Mouse (Mus musculus) gastrocnemius, adult 18-20 months (tissue): ENCODE measurements at regions not wholly inside any gene's neighbourhood (a gene's known extent, or its start where the extent isn't known, plus 50 kb on each side); places are given as distances from the start of the nearest gene placed in this dataset.

Experiments used
- DNase-seq: peaks from one replicate; pipeline ENCODE4 v3.0.0; 2021; ENCODE audit warnings: low spot score

DNA sequence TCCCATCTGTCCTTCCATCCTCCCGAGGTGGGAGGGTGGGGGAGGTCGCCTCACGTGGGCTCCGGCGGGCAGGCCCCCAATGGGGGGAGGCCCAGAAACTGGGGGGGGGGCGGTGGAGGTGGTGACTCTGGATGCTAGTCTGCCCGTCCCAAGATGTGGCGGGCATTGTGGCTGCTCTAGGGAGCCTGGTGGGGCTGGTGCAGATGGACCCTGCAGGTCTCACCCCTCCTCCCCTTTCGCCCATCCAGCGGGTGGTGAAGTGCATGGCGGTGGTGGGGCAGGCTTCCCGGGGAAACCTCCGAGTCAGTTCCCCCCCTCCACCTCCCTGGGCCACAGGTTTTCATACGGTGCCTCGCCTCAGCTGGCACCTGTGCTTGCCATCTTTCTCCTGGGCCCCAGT lies 88.6 kb downstream of the Inhba start:
- DNase-seq = no peak

DNA sequence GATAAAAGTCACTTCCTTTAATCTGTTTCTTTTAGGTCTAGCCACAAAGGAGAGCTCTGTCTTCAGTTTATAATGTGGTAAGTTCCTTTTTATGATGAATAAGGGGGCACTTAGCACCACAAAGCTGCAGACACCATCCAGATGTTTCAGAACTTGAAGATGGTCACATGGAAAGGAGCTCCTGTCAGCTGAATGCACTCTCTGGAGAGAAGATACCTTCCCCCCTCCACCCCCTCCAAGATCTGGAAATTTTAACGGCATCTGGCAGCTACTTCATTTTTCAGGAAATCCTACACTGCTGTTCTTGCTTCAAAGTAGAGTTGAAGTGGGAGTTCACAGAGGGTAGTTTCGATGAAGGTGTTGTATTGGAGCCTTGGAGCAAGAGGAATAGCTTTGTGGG lies 103.2 kb downstream of the Inhba start:
- no peak for DNase-seq

DNA sequence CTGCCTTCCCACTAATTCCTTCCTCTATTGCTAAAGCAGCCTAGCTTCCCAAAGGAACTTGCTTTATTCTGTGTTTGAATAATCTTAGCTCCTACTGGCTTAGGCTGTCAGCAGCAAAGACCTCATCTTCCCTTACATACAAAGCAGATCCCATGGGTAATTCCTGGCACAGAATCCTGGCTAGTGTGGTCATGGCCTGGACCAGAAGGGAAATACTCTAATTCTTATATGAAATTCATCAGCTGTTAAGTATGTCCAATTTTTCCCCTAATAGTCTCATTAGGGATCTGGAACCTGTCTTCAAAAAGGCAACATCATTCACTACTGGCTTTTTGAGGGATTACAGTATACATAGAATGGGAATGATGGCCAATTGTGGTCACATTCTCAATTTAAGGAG lies 135.0 kb downstream of the Inhba start:
- DNase-seq = no peak

DNA sequence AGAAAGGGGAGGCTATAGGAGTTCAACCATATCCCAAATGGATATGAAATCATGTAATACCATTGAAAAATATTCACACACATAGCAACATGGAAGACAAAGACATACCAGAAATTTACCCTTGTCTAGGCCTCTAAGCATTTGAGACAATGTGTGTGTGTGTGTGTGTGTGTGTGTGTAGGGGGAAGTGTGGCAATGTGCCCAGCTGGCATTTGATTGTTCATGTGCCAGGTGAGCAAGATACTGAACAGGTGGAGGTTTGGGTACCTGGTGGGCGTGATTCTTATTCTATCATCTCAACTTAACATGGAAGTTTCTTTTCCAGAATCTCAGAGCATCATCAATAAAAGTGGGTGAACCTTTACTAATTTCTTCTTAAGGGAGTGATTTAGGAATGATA lies 143.3 kb downstream of the Inhba start:
- DNase-seq = no peak

DNA sequence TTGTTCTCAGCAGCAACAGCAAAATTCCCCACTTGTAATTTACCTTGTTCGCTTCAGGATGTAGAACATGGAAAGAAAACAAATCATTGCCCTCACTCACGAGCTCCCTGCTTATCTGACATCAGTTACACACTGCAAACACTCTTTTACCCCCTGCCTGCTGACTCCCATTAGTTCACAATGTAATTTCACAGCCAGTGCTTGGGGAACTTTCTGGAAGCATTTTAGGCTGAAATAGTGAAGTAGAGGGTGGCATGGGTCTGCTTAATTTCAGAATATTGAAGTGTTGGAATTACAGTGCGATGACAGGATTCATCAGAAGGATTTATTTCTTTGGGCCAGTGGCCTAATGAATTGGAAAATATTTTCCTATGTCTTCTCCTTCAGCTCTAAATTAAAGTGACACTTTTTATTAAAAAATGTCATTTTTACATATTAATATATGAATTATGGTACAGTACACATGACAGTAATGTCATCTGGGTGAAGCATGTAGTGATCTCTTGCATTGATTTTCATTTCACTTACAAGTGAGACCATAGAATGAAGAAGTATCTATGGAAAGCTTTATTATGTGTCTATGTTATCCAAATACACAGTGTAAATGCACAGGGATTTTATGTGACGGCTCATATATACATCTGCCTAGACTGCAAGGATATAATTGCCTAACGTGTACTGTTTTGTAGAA lies 153.7 kb downstream of the Inhba start:
- no peak for DNase-seq

DNA sequence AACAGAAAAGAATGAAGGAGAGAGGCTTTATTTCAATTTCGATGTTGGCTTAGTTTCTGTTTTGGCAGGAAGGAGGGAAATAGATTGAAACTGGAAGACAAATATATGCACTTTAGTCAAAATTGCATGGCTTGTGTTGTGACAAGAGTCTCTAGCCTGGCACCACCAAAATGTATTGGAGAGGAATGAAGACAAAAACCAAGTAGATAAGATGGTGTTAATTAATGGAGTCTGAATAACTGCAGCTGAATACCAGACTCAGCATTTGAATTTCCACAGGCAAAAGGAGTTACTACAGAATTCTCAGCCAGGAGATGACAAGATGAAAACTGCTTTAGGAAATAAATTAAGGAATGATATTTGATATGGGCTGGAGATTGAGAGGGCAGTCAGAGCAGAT lies 185.0 kb downstream of the Inhba start:
- no peak for DNase-seq

DNA sequence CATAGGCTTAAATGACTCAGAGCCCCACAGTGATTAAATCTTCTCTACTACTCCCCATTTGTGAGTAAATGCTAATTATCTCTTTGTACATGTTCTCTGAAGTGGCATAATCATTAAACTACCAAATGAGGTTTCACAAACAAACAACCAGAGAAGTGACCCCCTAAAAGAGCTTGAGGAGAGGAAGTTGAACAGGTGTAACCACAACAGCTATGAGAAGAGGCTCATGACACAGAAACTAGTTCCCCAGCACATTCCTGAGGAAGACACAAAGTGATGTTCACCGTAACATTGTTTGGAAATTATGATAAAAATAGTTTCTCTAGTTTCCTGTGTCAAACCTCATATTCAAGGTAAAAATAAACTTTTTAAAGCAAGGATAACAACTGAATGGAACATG lies 188.4 kb downstream of the Inhba start:
- DNase-seq = no peak

DNA sequence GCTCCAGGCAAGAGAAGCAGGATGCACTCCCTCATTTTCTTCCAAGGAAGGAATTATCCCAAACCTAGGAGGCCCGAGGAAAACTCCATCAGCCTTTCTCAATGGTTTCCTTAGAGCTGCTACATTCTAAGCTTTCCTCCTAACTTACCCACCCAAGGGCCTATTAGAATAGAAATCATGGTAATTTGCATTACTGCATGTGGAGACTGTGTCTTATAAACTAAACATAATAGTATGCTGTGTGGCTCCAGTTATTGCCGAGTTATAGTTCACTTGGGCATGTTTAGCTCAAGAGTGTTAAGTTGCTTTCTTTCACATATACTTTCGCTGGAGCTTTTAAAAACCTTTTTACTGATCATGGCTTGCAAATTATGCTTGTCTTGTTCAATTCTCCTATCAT lies 191.5 kb downstream of the Inhba start:
- DNase-seq = no peak

DNA sequence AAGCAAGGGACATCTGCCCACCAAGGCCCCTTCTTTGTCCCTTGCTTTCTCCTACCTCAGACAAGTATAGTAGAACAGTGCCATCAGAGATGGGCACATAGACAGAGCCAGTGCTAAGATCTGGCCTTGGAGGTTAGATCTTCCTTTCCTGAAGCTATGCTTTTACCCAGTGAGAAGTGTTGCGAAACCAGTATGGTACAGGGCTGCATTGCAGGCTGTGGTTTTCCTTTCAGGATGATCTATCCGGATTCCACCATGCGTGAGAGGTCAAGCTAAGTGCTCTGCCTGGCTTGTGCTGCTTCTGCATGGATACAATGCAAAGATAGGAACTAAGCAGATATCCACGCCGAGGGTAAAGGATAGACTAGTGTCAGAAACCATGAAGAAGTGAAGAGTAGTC lies 192.4 kb downstream of the Inhba start:
- no peak for DNase-seq

DNA sequence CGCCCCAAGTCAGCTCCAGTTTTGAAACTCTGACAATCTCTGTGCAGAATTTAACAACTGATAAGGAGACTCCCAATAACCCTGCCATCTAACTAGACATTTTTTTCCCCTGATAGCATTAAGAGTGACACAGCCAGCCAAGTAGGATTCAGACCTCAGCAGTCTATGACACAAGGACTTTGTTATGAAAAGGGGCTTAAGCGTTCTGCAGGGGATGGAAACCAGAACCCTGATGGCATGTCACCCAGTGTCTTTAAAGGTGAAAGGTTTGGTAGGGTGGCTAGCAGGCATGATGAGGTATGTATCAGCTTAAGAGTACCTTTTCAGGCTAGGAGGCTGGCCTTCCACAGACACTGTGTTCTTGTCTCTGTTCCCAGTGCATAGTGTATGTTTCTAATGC lies 199.8 kb downstream of the Inhba start:
- DNase-seq = no peak

DNA sequence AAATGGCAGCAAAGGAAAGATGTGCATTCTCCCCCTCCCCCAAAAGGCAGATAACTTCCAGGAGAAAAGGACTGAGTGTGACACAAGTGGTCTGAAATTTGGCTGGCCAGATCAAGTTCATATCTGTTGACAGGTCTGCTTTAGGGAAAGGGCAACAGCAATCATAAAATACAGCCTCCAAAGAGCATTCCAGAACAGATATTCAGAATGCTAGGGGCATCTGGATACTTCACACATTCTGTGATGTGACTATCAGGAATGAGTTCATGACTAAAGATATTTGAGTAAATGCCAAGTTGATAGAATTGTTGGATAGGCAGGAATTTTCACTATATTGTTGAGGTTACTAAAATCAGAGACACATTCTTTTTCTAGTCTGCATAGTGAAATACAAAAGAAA lies 208.2 kb downstream of the Inhba start:
- no peak for DNase-seq

DNA sequence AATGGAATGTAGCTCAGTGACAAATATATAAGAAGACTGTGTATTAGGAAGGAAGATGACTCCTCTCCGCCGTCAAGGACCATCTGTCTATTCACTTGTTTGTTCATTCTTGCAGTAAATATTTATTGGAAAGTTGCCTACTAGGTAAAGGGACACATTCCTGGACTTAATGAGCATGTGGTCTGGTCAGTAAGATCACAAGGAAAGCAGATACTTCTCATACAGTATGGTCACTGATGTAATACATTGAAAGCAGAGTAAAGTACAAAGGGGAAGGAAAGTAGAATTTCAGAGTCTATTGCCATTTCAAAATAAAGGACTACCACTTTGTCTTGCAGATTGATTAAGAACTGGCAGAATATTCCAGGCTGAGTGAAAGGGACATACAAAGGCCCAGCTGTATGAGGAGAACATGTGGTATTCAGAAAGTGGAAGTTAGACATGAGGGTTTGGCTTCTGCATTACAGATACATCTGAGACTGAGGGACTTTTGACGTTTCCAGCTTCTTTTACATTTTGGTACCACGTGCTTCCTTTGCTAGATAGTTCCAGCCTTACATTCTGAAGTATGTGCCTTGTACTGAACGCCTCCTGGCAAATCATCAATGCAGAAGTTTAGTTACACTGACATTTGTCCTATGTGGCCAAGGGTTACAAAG lies 211.4 kb downstream of the Inhba start:
- DNase-seq = no peak

DNA sequence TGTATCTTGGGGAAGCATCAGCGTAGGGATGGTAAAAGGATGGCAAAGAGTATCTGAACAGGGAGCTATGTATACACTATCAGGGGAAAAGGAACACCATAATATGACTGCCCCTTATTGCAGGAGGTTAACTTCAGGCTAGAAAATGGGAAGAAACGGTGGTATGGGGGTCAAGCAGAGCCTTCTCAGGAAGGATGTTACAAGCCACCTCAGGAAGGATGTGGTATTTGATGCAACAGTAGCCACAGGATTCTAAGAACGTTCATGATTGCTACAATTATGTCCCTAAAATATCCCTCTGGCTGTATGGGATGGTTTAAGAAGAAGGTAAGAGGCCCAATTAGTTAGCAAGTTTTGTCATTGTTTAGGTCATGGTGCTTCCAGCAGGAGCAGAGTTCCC lies 249.5 kb downstream of the Inhba start:
- no peak for DNase-seq

DNA sequence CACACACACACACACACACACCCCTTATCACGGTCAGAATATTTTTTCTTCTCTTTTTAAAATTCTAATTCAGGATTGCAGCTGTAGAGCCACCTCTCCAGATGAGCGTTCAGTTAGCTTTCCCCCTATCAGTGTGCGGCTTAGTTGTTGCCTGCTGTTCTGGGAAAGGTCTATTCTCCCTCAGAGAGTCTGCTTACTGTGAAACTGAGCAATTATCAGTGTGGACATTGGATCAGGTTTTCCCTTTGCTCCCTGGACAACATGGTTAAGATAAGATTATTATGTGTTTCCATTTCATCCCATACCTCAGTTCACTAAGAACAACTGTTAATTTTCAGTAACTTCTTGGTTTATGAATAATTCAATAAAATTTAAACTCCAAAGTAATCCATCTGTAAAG lies 268.3 kb downstream of the Inhba start:
- DNase-seq = no peak

DNA sequence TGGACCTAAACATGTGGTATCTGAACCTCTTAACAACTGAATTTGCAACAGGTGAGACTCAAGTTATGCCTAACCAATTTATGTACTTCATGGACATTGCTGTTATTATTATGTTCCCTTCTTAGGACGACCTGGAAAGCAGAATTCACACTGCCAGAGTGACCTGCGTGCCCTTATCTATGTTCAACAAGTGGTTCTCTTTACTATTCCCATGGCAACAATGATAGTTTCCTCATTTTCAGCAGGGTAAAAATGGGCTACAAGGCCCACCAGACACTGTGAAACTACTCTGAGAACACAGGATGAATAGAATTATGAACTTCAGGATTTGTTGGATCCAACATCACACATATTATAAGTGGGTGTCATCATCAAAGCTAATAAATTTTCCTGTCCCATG lies 269.1 kb downstream of the Inhba start:
- no peak for DNase-seq

DNA sequence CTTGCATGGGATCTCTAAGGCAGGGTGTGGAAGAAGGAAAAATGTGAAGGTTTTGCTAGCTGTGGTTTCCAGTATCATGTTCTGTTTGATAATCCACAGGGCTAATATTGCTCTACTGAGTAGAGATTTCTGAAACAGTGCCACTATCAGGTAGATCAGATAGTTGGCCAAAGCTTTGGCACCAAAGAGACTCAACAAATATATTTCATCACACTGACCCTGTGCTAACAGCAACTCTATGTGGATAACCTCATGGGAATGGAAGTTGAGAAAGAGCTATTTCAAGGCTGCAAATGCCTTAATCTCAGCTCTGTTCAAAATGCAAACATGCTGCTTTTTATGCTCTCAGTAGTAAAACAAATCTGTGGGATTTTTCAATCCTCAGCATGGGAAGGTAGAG lies 270.1 kb downstream of the Inhba start:
- DNase-seq = no peak

DNA sequence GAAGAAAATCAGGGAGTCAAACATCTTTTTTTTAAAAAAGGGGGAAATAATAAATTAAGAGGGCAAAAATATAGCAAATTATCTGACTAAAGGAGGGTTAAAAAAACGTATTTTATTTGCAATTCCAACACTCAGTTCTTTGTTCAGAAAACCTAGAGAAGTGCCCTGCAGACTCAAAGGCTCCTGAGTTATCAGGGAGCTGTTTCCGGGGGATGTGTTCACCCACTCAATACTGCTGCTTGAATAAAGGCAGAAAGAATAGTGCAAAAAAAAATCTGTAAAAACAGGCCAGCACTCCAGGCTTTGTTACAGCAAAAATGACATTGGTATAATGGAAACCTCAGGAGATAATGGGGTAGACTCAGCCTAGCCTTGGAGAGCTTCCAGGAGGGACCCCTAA lies 270.6 kb downstream of the Inhba start:
- no peak for DNase-seq

DNA sequence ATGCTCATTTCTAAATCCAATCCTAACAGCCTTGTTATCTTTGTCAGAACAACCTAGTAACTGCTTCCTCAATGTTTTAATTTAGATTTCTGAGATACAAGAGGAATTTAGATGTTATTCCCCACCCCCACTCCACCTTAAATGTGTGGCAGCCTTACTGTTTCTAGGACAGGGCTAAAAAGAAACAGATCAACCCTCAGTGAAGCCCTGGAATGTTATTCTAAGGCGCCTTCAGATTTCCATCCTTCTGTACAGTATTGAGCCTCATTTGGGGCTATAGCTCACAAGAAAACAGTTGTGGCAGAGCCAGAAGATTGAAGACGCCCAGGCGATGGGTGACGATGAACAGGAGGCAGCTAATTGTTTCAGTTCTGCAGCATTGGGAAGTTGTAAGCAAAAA lies 271.7 kb downstream of the Inhba start:
- DNase-seq = no peak

DNA sequence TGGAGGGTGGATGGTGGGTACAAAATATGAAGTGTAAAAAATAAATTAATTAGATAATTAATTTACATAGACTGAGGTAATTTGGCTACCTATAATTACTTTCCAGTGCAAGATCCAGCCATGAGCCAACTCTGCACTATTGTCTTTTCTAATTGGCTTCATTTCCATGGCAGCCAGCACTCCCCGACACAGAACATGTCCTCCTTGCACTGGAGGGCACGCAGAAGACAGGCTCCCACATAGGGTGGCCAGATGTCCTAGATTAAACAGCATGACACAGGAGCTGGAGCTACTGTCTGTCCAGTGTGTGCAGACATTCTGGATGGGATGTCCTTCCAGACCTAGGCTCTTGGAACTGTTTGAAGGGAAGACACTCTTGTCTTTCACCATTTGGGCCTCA lies 278.0 kb downstream of the Inhba start:
- no peak for DNase-seq

DNA sequence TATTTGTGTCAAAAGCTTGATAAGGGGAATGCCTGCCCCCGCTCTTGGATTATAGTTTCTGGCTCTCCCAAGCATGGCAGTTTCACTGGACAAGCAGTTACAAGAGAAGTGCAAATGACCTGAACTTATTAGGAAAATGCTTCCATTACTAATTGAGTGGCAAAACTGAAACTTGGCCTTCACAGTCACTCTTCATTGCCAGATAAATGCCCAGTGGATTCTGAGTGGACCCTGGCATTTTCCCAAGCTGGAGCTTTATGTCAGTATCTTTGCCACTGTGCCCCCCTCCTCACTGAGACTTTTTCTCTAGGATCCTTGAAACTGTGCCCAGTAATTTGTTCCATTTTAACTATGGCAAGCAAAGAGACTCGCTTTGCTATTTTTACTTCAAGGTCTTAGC lies 279.1 kb downstream of the Inhba start:
- no peak for DNase-seq

DNA sequence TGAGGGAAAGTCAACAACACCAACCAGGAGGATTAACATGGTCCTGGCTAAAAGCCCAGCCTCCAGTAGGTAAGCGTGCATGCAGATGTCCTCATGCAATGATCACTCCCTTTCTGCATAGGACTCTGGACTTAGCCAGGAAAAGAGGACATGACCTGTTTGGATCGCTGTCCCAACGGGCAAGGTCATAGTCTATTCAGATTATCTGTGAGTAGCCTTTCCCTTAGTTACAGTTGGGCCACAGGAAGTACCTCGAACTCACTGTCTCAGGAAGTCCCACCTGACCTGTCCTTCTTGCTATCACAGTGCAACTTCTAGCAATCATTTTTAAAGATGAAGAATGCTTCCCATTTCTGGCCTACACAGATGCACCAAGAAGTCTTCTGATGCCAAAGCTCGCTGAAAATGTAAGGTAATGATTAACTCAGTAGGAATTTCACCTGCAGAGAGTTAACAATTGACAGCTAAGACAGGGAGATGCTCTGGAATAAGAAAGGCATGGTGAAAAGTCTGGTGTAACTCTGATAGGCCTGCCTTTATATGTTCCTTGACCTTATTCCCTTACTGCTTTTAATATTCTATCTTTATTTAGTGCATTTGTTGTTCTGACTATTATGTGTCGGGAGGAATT lies 280.1 kb downstream of the Inhba start:
- DNase-seq = no peak

DNA sequence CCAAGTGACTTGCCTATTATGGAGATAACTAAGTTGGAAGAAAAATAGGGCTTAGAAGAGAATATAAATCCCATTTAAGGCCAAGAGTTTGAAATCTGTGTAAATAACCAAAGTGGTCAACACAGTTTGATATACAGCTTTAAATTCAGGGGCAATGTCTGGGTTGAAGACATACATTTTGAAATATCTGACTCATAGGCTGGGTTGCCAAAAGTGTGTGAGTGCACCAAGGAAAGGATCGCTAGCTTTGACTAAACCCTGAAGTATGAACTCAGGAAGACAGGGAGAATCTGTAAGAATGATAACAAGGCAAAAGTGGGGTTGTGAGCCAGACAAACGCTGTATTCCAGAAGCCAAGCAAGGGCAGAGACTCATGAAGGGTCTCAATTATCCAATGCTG lies 288.1 kb downstream of the Inhba start:
- DNase-seq = no peak

DNA sequence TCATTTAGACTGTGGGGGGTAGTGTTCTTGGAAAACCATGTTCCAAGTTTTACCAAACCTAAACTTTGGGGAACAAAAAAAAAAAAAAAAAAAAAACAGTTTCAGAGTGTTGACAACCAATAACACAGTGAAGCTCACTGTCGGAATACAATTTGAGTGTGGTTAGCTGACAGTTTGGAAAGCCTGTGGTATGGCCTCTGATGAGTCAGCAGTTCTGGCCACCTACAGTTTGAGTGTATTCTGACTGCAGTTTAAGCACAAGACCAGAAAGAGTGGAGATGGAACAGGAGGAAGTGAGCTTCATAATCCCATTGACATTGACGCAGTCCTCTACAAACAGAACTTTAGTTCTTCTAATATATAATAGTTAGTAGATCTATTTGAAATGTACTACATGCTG lies 303.0 kb downstream of the Inhba start:
- DNase-seq = no peak
